Comparison of ENCODE assay signal across 31 mouse cellular contexts in genomic region chr1:134573300-134573931, GRCm38 (mm10). TPM values are rescaled to one million over a fixed set of nuclear protein-coding genes. Genes with fewer than 3 reads are reported as not detected.
DNase-seq lines count a peak whose midpoint lies in the region; ATAC-seq lines count a peak whose summit lies in the region.
"Had no signal": no experiment of that assay in that cellular context is flagged by ENCODE, and none has a peak within 500 bp of the region (broad histone marks: within the 10 kb centered on the region; RNA-seq: fewer than 3 reads in every experiment).

No protein-coding gene starts in this region.

- H3K9me3 ChIP-seq in liver, embryonic 13.5 days (replicated peaks) = no peaks in the 10 kb centered on the region
- H3K9me3 ChIP-seq in midbrain, embryonic 11.5 days (ENCODE audit: control insufficient read depth, low read length) = no peaks in the 10 kb centered on the region
- H3K9me3 ChIP-seq: embryonic facial prominence, embryonic 15.5 days; forebrain, embryonic 10.5 days; G1E; heart, embryonic 12.5 days; hindbrain, embryonic 10.5 days; hindbrain, embryonic 15.5 days had no signal

- 20% methylated on average over 1 of the region's 1 CpGs for WGBS in liver, embryonic 13.5 days (ENCODE audit: insufficient replicate concordance)
- WGBS in midbrain, embryonic 11.5 days = 73% methylated on average over 1 of the region's 1 CpGs

- peak; percentile 72 for DNase-seq in heart, adult 11 months
- DNase-seq in heart, adult 18-20 months = no peak
- DNase-seq in R1 (ENCODE audit: low read depth, low spot score) = peak; percentile 68
- no peak for DNase-seq in liver, embryonic 13.5 days
- no peak for DNase-seq in T-cell, adult 2 months (ENCODE audit: low spot score)
- DNase-seq in midbrain, embryonic 11.5 days (ENCODE audit: low spot score, missing footprints) = no peak
- no peak for DNase-seq in layer of hippocampus, adult 18-20 months (ENCODE audit: low spot score in 2 of 2)
- DNase-seq: adrenal gland, postnatal 25 days; B cell, adult 2 months; cerebellum, adult 18-20 months; cerebellum, adult 9-11 months; cerebellum, postnatal 36 days; gastrocnemius, postnatal 36 days had no signal

- no peak overlapping the region; the same call in 1 of the 2 replicates for H3K4me2 ChIP-seq in liver, embryonic 13.5 days
- no peak overlapping the region for H3K4me2 ChIP-seq in midbrain, embryonic 11.5 days
- H3K4me2 ChIP-seq: embryonic facial prominence, embryonic 15.5 days; heart, embryonic 12.5 days; hindbrain, embryonic 15.5 days had no signal

- no peak overlapping the region for H3K4me3 ChIP-seq in liver, embryonic 13.5 days (replicated peaks)
- no peak overlapping the region for H3K4me3 ChIP-seq in midbrain, embryonic 11.5 days (ENCODE audit: low read depth, low read length)
- H3K4me3 ChIP-seq: embryonic facial prominence, embryonic 15.5 days; erythroblast, embryonic 14.5 days; forebrain, embryonic 10.5 days; heart, embryonic 12.5 days; hindbrain, embryonic 10.5 days; hindbrain, embryonic 15.5 days had no signal

- no peaks in the 10 kb centered on the region for H3K36me3 ChIP-seq in liver, embryonic 13.5 days
- H3K36me3 ChIP-seq in midbrain, embryonic 11.5 days (ENCODE audit: control insufficient read depth, insufficient read depth, low read length) = no peaks in the 10 kb centered on the region
- H3K36me3 ChIP-seq: embryonic facial prominence, embryonic 15.5 days; heart, embryonic 12.5 days; hindbrain, embryonic 10.5 days; hindbrain, embryonic 15.5 days had no signal

- no peaks in the 10 kb centered on the region for H3K27me3 ChIP-seq in liver, embryonic 13.5 days
- no peaks in the 10 kb centered on the region for H3K27me3 ChIP-seq in midbrain, embryonic 11.5 days (ENCODE audit: control insufficient read depth, insufficient read depth, low read length)
- H3K27me3 ChIP-seq: embryonic facial prominence, embryonic 15.5 days; heart, embryonic 12.5 days; hindbrain, embryonic 15.5 days had no signal

- H3K27ac ChIP-seq in liver, embryonic 13.5 days = peak overlapping the region; percentile 56
- H3K27ac ChIP-seq in midbrain, embryonic 11.5 days (ENCODE audit: low read depth, low read length) = no peak overlapping the region
- H3K27ac ChIP-seq: embryonic facial prominence, embryonic 15.5 days; forebrain, embryonic 10.5 days; hindbrain, embryonic 10.5 days; hindbrain, embryonic 15.5 days had no signal

- H3K9ac ChIP-seq in liver, embryonic 13.5 days = no peak overlapping the region
- H3K9ac ChIP-seq in midbrain, embryonic 11.5 days (ENCODE audit: low read length) = no peak overlapping the region
- H3K9ac ChIP-seq: embryonic facial prominence, embryonic 15.5 days; heart, embryonic 12.5 days; hindbrain, embryonic 15.5 days had no signal

- ATAC-seq in liver, embryonic 13.5 days (ENCODE audit: low read depth) = peak; percentile 75
- peak; percentile 68 for ATAC-seq in megakaryocyte progenitor cell, adult 5-6 weeks (replicated peaks; ENCODE audit: poor library complexity)
- ATAC-seq in midbrain, embryonic 11.5 days (ENCODE audit: low FRiP score) = no peak
- ATAC-seq: activated CD4-positive, CD25-positive, alpha-beta regulatory T cell, adult 4 months; CD4-positive, CD25-positive, alpha-beta regulatory T cell, adult 4 months; forebrain, embryonic 14.5 days; inflammation-experienced regulatory T-cells, adult 6 months had no signal

- peaks cover 43% of the 10 kb centered on the region for H3K4me1 ChIP-seq in liver, embryonic 13.5 days (replicated peaks)
- no peaks in the 10 kb centered on the region for H3K4me1 ChIP-seq in midbrain, embryonic 11.5 days (ENCODE audit: control insufficient read depth, insufficient read depth, low read length)

RNA-seq across cellular contexts. Expression of gene Kdm5b, which starts 13.4 kb away (rescaled TPM):
- total RNA-seq in heart, adult 18-20 months (2021) = 10 to 100 TPM; 10.6 to 11.3 TPM
- 7.6 and 7.7 TPM in 2 replicates for polyA plus RNA-seq in liver, embryonic 13.5 days (2015; fragmentation: Nextera tagmentation; extraction: Ambion mirVana)
- 16.3 and 24.2 TPM in 2 replicates for total RNA-seq in megakaryocyte progenitor cell, adult 5-6 weeks (2015)
- total RNA-seq in megakaryocyte progenitor cell, adult 5-6 weeks (2017) = 18.0 and 20.6 TPM in 2 replicates
- polyA plus RNA-seq in midbrain, embryonic 11.5 days (2014; fragmentation: Nextera tagmentation; extraction: Ambion mirVana) = 74.0 and 85.3 TPM in 2 replicates
- total RNA-seq in layer of hippocampus, adult 18-20 months (2021) = 10 to 100 TPM; 67.4 to 70.5 TPM

RNA-seq across cellular contexts. Expression of gene Mgat4e, which starts 23.9 kb away (rescaled TPM):
- total RNA-seq in heart, adult 18-20 months (2021) = not detected
- not detected in 2 replicates for polyA plus RNA-seq in liver, embryonic 13.5 days (2015; fragmentation: Nextera tagmentation; extraction: Ambion mirVana)
- total RNA-seq in megakaryocyte progenitor cell, adult 5-6 weeks (2015) = 0.10 TPM in 1 of 2 replicates, not detected in the other
- not detected in 2 replicates for total RNA-seq in megakaryocyte progenitor cell, adult 5-6 weeks (2017)
- polyA plus RNA-seq in midbrain, embryonic 11.5 days (2014; fragmentation: Nextera tagmentation; extraction: Ambion mirVana) = not detected in 2 replicates
- total RNA-seq in layer of hippocampus, adult 18-20 months (2021) = under 1 TPM in 1 of 2 experiments, not detected in 1; 0.22 TPM
- total RNA-seq: adrenal gland, adult 18-20 months; adrenal gland, postnatal 25 days; gastrocnemius, adult 8-10 months; gastrocnemius, postnatal 36 days; heart, adult 8-10 months; heart, postnatal 25 days had no signal
- polyA plus RNA-seq: activated CD4-positive, CD25-positive, alpha-beta regulatory T cell, adult 4 months; CD4-positive, CD25-positive, alpha-beta regulatory T cell, adult 4 months; embryonic facial prominence, embryonic 11.5 days; embryonic facial prominence, embryonic 15.5 days; erythroblast, embryonic 14.5 days; forebrain, embryonic 10.5 days; forebrain, embryonic 14.5 days; G1E; heart, embryonic 12.5 days; heart, embryonic 16.5 days; hindbrain, embryonic 10.5 days; hindbrain, embryonic 15.5 days; inflammation-experienced regulatory T-cells, adult 6 months had no signal

Comparison
In these comparisons a context has a peak if more than half of its experiments do, and no peak if none do; other contexts are left out.
1. DNase-seq: peak in heart, adult 11 months (single experiment) and R1 (single experiment); none in heart, adult 18-20 months (0 of 2), liver, embryonic 13.5 days (single experiment), T-cell, adult 2 months (single experiment), midbrain, embryonic 11.5 days (single experiment) and layer of hippocampus, adult 18-20 months (0 of 2).